Mouse (Mus musculus) limb, embryonic 10.5 days (tissue): ENCODE results near the gene Tpgs1. TPM values are rescaled to one million over a fixed set of nuclear protein-coding genes. Genes with fewer than 3 reads are reported as not detected.

Source experiments
- polyA plus RNA-seq: library from polyadenylated mRNA; unstranded; fragments of >200 nt; fragmentation: Nextera tagmentation; extraction: Ambion mirVana; gene quantifications from 2 replicates; pipeline ENCODE4 v1.2.1, GENCODE M21; 2016

The Tpgs1 gene
- polyA plus RNA-seq, 1 experiment from 2014 or later, result 73.0 TPM

Other genes with a start within 250 kb of the Tpgs1 start
- not detected in 2 replicates for gene Vmn2r83, start 200.6 kb upstream of the Tpgs1 start, polyA plus RNA-seq
- gene Plpp2, start 135.6 kb upstream of the Tpgs1 start, polyA plus RNA-seq, result 26.6 and 29.3 TPM in 2 replicates
- 71.3 and 79.8 TPM in 2 replicates for gene Mier2, start 114.2 kb upstream of the Tpgs1 start, polyA plus RNA-seq
- gene Theg, start 82.0 kb upstream of the Tpgs1 start, polyA plus RNA-seq, result not detected in 2 replicates
- not detected in 2 replicates for gene C2cd4c, start 55.3 kb upstream of the Tpgs1 start, polyA plus RNA-seq
- gene Shc2, start 31.5 kb upstream of the Tpgs1 start, polyA plus RNA-seq, result 7.8 and 8.6 TPM in 2 replicates
- gene Odf3l2, start 23.6 kb upstream of the Tpgs1 start, polyA plus RNA-seq, result not detected in 2 replicates
- gene Madcam1, start 4.8 kb upstream of the Tpgs1 start, polyA plus RNA-seq, result 3.7 and 6.4 TPM in 2 replicates
- gene Cdc34, start 12.8 kb downstream of the Tpgs1 start, polyA plus RNA-seq, result 209 and 259 TPM in 2 replicates
- 0.76 and 0.94 TPM in 2 replicates for gene Gzmm, start 19.7 kb downstream of the Tpgs1 start, polyA plus RNA-seq
- gene Bsg, start 35.1 kb downstream of the Tpgs1 start, polyA plus RNA-seq, result 642 and 664 TPM in 2 replicates
- gene Hcn2, start 47.3 kb downstream of the Tpgs1 start, polyA plus RNA-seq, result 0.04 TPM in 1 of 2 replicates, not detected in the other
- 58.6 and 61.2 TPM in 2 replicates for gene Polrmt, start 77.2 kb downstream of the Tpgs1 start, polyA plus RNA-seq
- gene Fgf22, start 85.7 kb downstream of the Tpgs1 start, polyA plus RNA-seq, result 0.28 and 0.65 TPM in 2 replicates
- 141 and 151 TPM in 2 replicates for gene Rnf126, start 97.6 kb downstream of the Tpgs1 start, polyA plus RNA-seq
- 1.8 and 2.3 TPM in 2 replicates for gene Fstl3, start 107.9 kb downstream of the Tpgs1 start, polyA plus RNA-seq
- gene Prss57, start 121.6 kb downstream of the Tpgs1 start, polyA plus RNA-seq, result 0.19 TPM in 1 of 2 replicates, not detected in the other
- gene Palm, start 124.2 kb downstream of the Tpgs1 start, polyA plus RNA-seq, result 121 and 126 TPM in 2 replicates
- gene Misp, start 151.6 kb downstream of the Tpgs1 start, polyA plus RNA-seq, result 0.60 TPM in 1 of 2 replicates, not detected in the other
- gene Ptbp1, start 185.1 kb downstream of the Tpgs1 start, polyA plus RNA-seq, result 485 and 494 TPM in 2 replicates
- gene Prtn3, start 205.1 kb downstream of the Tpgs1 start, polyA plus RNA-seq, result 9.1 and 15.3 TPM in 2 replicates
- gene Plppr3, start 205.3 kb downstream of the Tpgs1 start, polyA plus RNA-seq, result 108 and 140 TPM in 2 replicates
- not detected in 2 replicates for gene Elane, start 216.9 kb downstream of the Tpgs1 start, polyA plus RNA-seq
- gene Cfd, start 221.5 kb downstream of the Tpgs1 start, polyA plus RNA-seq, result not detected in 2 replicates
- 63.6 and 67.1 TPM in 2 replicates for gene Med16, start 239.6 kb downstream of the Tpgs1 start, polyA plus RNA-seq
- gene Gm26602, start 241.5 kb downstream of the Tpgs1 start, polyA plus RNA-seq, result not detected in 2 replicates
- 0.31 and 0.49 TPM in 2 replicates for gene Kiss1r, start 247.6 kb downstream of the Tpgs1 start, polyA plus RNA-seq